Mouse (Mus musculus): ENCODE measurements around the gene Tph2. TPM values are rescaled to one million over a fixed set of nuclear protein-coding genes. Genes with fewer than 3 reads are reported as not detected.

The Tph2 gene
- polyA plus RNA-seq, 1 experiment = not detected

DNA sequence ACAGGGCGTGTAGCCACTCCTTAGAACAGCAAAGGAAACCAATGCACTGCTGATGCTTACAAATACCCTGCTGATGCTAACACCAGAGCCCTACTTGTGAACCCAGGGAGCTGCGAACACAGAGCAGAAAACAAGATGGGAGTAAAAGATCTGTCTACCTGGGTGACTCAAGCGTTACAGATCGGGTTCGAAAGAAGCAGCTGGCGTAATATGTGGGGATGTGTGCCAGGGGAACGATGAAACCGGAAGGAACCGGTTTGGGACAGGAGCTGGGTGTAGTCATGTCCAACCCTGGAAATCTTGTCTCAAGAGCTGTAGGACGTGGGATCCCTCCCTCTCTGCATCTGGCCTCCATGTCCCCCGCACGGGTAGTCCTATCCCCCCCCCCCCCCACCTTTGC, 134.1 kb downstream of the Tph2 start:
- no peak overlapping the region for H3K27ac ChIP-seq (ENCODE audit: control insufficient read depth, insufficient read depth, low read length)
- no peak for DNase-seq
- no peak for TF ChIP-seq POLR2A (IDR thresholded peaks at IDR 0.05; ENCODE audit: control insufficient read depth, extremely low read depth, insufficient read depth, low read length, poor library complexity)
- TF ChIP-seq CTCF (IDR thresholded peaks at IDR 0.05; ENCODE audit: borderline replicate concordance, control insufficient read depth, extremely low read depth, insufficient read depth, low read length, poor library complexity) = no peak
- no peak overlapping the region for H3K4me3 ChIP-seq (ENCODE audit: control insufficient read depth, insufficient read depth, low read length)
- no peaks in the 10 kb centered on the region for H3K4me1 ChIP-seq (replicated peaks; ENCODE audit: control insufficient read depth, insufficient read depth, low read length)
- 92% methylated on average over 12 of the region's 12 CpGs for WGBS
- H3K36me3 ChIP-seq (ENCODE audit: control insufficient read depth, insufficient read depth, low read length) = no peaks in the 10 kb centered on the region
- no peaks in the 10 kb centered on the region for H3K27me3 ChIP-seq (ENCODE audit: control insufficient read depth, insufficient read depth, low read length)

DNA sequence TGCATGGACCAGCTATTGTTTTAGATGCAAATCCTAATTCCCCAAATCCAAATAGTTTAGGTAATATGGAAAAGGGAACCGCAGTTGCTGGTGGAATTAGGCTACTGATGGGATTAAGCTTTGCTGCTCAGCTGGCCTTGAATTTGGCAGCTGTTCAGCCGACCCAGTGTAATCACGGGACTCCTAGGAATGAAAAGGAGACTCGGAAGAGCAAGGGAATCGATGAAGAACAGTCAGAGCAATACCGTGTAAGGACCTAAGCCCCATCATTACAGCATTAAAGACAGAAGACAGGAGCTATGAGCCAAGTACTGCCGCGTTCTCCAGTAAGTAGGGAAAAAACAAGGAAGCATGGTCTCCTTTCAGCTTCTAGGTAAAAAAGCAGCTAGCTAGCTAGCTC, 134.6 kb downstream of the Tph2 start:
- DNase-seq = no peak
- no peaks in the 10 kb centered on the region for H3K27me3 ChIP-seq (ENCODE audit: control insufficient read depth, insufficient read depth, low read length)
- no peaks in the 10 kb centered on the region for H3K36me3 ChIP-seq (ENCODE audit: control insufficient read depth, insufficient read depth, low read length)
- WGBS = 81% methylated on average over 8 of the region's 8 CpGs
- TF ChIP-seq CTCF (IDR thresholded peaks at IDR 0.05; ENCODE audit: borderline replicate concordance, control insufficient read depth, extremely low read depth, insufficient read depth, low read length, poor library complexity) = no peak
- TF ChIP-seq POLR2A (IDR thresholded peaks at IDR 0.05; ENCODE audit: control insufficient read depth, extremely low read depth, insufficient read depth, low read length, poor library complexity) = no peak
- H3K27ac ChIP-seq (ENCODE audit: control insufficient read depth, insufficient read depth, low read length) = no peak overlapping the region
- no peaks in the 10 kb centered on the region for H3K4me1 ChIP-seq (replicated peaks; ENCODE audit: control insufficient read depth, insufficient read depth, low read length)
- H3K4me3 ChIP-seq (ENCODE audit: control insufficient read depth, insufficient read depth, low read length) = no peak overlapping the region

DNA sequence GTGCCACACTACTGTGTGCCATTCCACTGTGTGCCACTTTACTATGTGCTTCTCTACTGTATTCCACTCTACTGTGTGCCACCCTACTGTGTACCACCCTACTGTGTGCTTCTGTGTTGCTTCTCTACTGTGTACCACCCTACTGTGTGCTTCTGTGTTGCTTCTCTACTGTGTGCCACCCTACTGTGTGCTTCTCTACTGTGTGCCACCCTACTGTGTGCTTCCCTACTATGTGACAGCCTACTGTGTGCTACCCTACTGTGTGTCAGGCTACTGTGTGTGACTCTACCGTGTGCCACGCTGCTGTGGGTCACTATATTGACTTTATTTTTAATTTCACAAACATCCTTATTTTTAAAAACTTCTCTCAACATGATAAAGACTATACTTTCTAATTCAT, 136.3 kb downstream of the Tph2 start:
- TF ChIP-seq CTCF (IDR thresholded peaks at IDR 0.05; ENCODE audit: borderline replicate concordance, control insufficient read depth, extremely low read depth, insufficient read depth, low read length, poor library complexity) (no peak), POLR2A (IDR thresholded peaks at IDR 0.05; ENCODE audit: control insufficient read depth, extremely low read depth, insufficient read depth, low read length, poor library complexity) (no peak)
- no peak overlapping the region for H3K4me3 ChIP-seq (ENCODE audit: control insufficient read depth, insufficient read depth, low read length)
- WGBS = 96% methylated on average over 2 of the region's 2 CpGs

DNA sequence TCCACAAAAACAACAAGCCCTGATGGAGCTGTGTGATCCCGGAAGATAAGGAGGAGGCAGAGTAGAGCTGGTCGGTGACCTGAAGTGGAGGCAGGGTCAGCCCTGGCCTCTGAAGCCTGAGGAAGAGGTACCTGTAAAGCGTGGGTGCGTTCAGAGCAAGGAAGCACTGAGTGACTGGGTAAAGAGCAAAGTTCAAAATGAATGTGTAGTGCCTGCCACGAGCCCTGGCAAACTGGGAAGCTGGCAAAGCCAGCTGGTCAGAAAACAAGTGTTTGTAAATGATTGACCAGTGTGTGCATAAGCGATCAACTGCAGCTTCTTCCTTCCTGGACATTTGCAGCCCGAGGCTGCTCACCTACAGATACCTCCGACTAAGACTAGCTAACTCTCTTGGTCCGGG, 149.1 kb downstream of the Tph2 start:
- Histone ChIP-seq H3K4me3 (ENCODE audit: control insufficient read depth, insufficient read depth, low read length) (no peak overlapping the region), H3K4me1 (replicated peaks; ENCODE audit: control insufficient read depth, insufficient read depth, low read length) (no peaks in the 10 kb centered on the region), H3K27ac (ENCODE audit: control insufficient read depth, insufficient read depth, low read length) (no peak overlapping the region), H3K36me3 (ENCODE audit: control insufficient read depth, insufficient read depth, low read length) (no peaks in the 10 kb centered on the region), H3K27me3 (ENCODE audit: control insufficient read depth, insufficient read depth, low read length) (no peaks in the 10 kb centered on the region)
- TF ChIP-seq POLR2A (IDR thresholded peaks at IDR 0.05; ENCODE audit: control insufficient read depth, extremely low read depth, insufficient read depth, low read length, poor library complexity) = no peak
- no peak for TF ChIP-seq CTCF (IDR thresholded peaks at IDR 0.05; ENCODE audit: borderline replicate concordance, control insufficient read depth, extremely low read depth, insufficient read depth, low read length, poor library complexity)
- 93% methylated on average over 9 of the region's 9 CpGs for WGBS
- DNase-seq = no peak

More for the DNA sequence above, 136.3 kb downstream of the Tph2 start:
- Histone ChIP-seq H3K4me1 (replicated peaks; ENCODE audit: control insufficient read depth, insufficient read depth, low read length) (no peaks in the 10 kb centered on the region), H3K27me3 (ENCODE audit: control insufficient read depth, insufficient read depth, low read length) (no peaks in the 10 kb centered on the region), H3K36me3 (ENCODE audit: control insufficient read depth, insufficient read depth, low read length) (no peaks in the 10 kb centered on the region), H3K27ac (ENCODE audit: control insufficient read depth, insufficient read depth, low read length) (no peak overlapping the region)
- DNase-seq = no peak

Other genes with a start within 250 kb of the Tph2 start
- gene Tbc1d15, start 66.4 kb upstream of the Tph2 start, polyA plus RNA-seq (2012; rRNA removed) = 7.0 and 8.7 TPM in 2 replicates
- gene Rab21, start 130.6 kb upstream of the Tph2 start, polyA plus RNA-seq (2012; rRNA removed) = 32.4 and 50.0 TPM in 2 replicates
- gene Tmem19, start 177.5 kb upstream of the Tph2 start, polyA plus RNA-seq (2012; rRNA removed) = 28.5 and 31.1 TPM in 2 replicates
- gene Thap2, start 199.4 kb upstream of the Tph2 start, polyA plus RNA-seq (2012; rRNA removed) = 9.1 and 9.8 TPM in 2 replicates
- gene Zfc3h1, start 199.9 kb upstream of the Tph2 start, polyA plus RNA-seq (2012; rRNA removed) = 32.7 and 46.8 TPM in 2 replicates

Data from thymus, adult 2 months (tissue).